Mouse (Mus musculus) kidney, embryonic 14.5 days (tissue): ENCODE data around the gene Suco. TPM values are rescaled to one million over a fixed set of nuclear protein-coding genes. Genes with fewer than 3 reads are reported as not detected.

Experiments used
- polyA plus RNA-seq: library from polyadenylated mRNA; unstranded; fragments of >200 nt; fragmentation: Nextera tagmentation; extraction: Ambion mirVana; gene quantifications from 2 replicates; pipeline ENCODE4 v1.2.1, GENCODE M21; 2014

The Suco gene
- polyA plus RNA-seq, 1 experiment from 2014 or later = 30.6 TPM

Other genes starting within 250 kb of the Suco start
- gene Fasl, start 88.2 kb downstream of the Suco start, polyA plus RNA-seq = not detected in 2 replicates
- gene Pigc, start 92.5 kb upstream of the Suco start, polyA plus RNA-seq = 33.6 and 42.2 TPM in 2 replicates
- gene 4930558K02Rik, start 103.0 kb upstream of the Suco start, polyA plus RNA-seq = not detected in 2 replicates